10 mouse cellular contexts compared by ENCODE assay signal in the genomic region with DNA sequence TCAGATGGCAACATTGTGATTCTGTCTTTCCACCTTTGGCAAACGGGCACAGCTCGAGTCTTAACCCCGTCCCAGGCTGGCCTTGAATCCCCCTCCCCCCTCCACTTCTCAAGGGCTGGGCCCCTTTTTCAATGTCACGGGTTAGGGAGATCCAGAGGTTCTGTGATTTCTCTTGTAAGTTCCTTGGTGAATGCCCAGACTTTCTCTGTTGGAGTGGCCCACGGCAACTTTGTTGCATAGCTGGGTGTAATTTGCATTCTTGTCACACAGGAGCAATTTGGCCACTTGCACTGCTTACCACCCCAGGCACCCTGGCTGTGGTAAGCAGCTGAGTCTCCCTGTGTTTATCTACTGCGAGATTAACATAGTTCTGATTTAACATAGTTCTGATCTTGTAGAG. TPM values are rescaled to one million over a fixed set of nuclear protein-coding genes. Genes with fewer than 3 reads are reported as not detected.
DNase-seq lines count a peak whose midpoint lies in the region; ATAC-seq and TF ChIP-seq lines count a peak whose summit lies in the region.
"Had no signal": no experiment of that assay in that cellular context is flagged by ENCODE, and none has a peak within 500 bp of the region (broad histone marks: within the 10 kb centered on the region; RNA-seq: fewer than 3 reads in every experiment).

No protein-coding gene starts in this region.

- H3K9me3 ChIP-seq in hindbrain, postnatal 0 days (ENCODE audit: low read length) = no peaks in the 10 kb centered on the region
- H3K9me3 ChIP-seq in midbrain, embryonic 10.5 days (replicated peaks) = no peaks in the 10 kb centered on the region

- H3K9ac ChIP-seq in hindbrain, postnatal 0 days (replicated peaks; ENCODE audit: low read length) = no peak overlapping the region

- 9% methylated on average over 6 of the region's 6 CpGs for WGBS in hindbrain, postnatal 0 days
- WGBS in midbrain, embryonic 10.5 days = 3% methylated on average over 6 of the region's 6 CpGs

- no peaks in the 10 kb centered on the region for H3K36me3 ChIP-seq in hindbrain, postnatal 0 days (ENCODE audit: insufficient read depth, low read length)
- H3K36me3 ChIP-seq in midbrain, embryonic 10.5 days = peaks cover 26% of the 10 kb centered on the region

- H3K4me2 ChIP-seq in hindbrain, postnatal 0 days (ENCODE audit: low read depth, low read length) = peak overlapping the region; percentile 93

- no peak for ATAC-seq in hindbrain, postnatal 0 days
- ATAC-seq in CD4-positive, CD25-positive, alpha-beta regulatory T cell, adult 4 months = no peak

- H3K27me3 ChIP-seq in hindbrain, postnatal 0 days (ENCODE audit: insufficient read depth, low read length) = no peaks in the 10 kb centered on the region
- H3K27me3 ChIP-seq in midbrain, embryonic 10.5 days (ENCODE audit: low read depth, poor library complexity, severe bottlenecking) = no peaks in the 10 kb centered on the region

- H3K4me3 ChIP-seq in hindbrain, postnatal 0 days (ENCODE audit: low read length) = no peak overlapping the region; the same call in 1 of the 2 replicates
- H3K4me3 ChIP-seq in midbrain, embryonic 10.5 days = peak overlapping the region; percentile 85

- DNase-seq in adrenal gland, postnatal 14 days = peak; percentile 51
- DNase-seq in adrenal gland, postnatal 4 days (ENCODE audit: low spot score in 2 of 2) = no peak
- peak; percentile 74 for DNase-seq in R1 (ENCODE audit: low read depth, low spot score)
- peak; percentile 68 for DNase-seq in hindbrain, postnatal 0 days (ENCODE audit: low spot score)
- peak; percentile 21 for DNase-seq in midbrain, embryonic 10.5 days (ENCODE audit: low spot score)
- no peak for DNase-seq in cerebellum, postnatal 36 days
- no peak for DNase-seq in cerebellum, adult 9-10 months
- DNase-seq: right cerebral cortex, postnatal 14 days had no signal

- H3K27ac ChIP-seq in hindbrain, postnatal 0 days = peak overlapping the region; percentile 37
- H3K27ac ChIP-seq in midbrain, embryonic 10.5 days (replicated peaks) = peak overlapping the region; percentile 63

- 0 out of 2 replicates have a peak, but pooled peaks cover 13% of the 10 kb centered on the region for H3K4me1 ChIP-seq in hindbrain, postnatal 0 days (ENCODE audit: insufficient read depth, low read length)
- H3K4me1 ChIP-seq in midbrain, embryonic 10.5 days = peaks cover 36% of the 10 kb centered on the region

- no peak for TF ChIP-seq CTCF in hindbrain, postnatal 0 days (IDR thresholded peaks at IDR 0.05; ENCODE audit: low read depth)

RNA-seq across cellular contexts. Expression of a gene that starts 1.8 kb away (rescaled TPM):
- total RNA-seq in adrenal gland, postnatal 14 days (2021) = 31.0 and 42.0 TPM in 2 replicates
- total RNA-seq in adrenal gland, postnatal 4 days (2021) = 10 to 100 TPM; 45.0 to 46.8 TPM
- total RNA-seq in hindbrain, postnatal 0 days (2014; rRNA removed) = 45.6 and 50.0 TPM in 2 replicates
- 5.4 and 5.5 TPM in 2 replicates for polyA plus RNA-seq in hindbrain, postnatal 0 days (2015; fragmentation: Nextera tagmentation; extraction: Ambion mirVana)
- 10.3 and 11.8 TPM in 2 replicates for polyA plus RNA-seq in midbrain, embryonic 10.5 days (2016; fragmentation: Nextera tagmentation; extraction: Ambion mirVana)
- polyA plus RNA-seq in CD4-positive, CD25-positive, alpha-beta regulatory T cell, adult 4 months (2017; shearing (Covaris generic)) = 10 to 100 TPM; 27.6 to 35.8 TPM

RNA-seq across cellular contexts. Expression of a gene that starts 41.4 kb away (rescaled TPM):
- total RNA-seq in adrenal gland, postnatal 14 days (2021) = 1.9 and 11.6 TPM in 2 replicates
- total RNA-seq in adrenal gland, postnatal 4 days (2021) = under 1 TPM; 0.51 to 0.56 TPM
- not detected in 2 replicates for total RNA-seq in hindbrain, postnatal 0 days (2014; rRNA removed)
- polyA plus RNA-seq in hindbrain, postnatal 0 days (2015; fragmentation: Nextera tagmentation; extraction: Ambion mirVana) = 0.09 TPM in 1 of 2 replicates, not detected in the other
- not detected in 2 replicates for polyA plus RNA-seq in midbrain, embryonic 10.5 days (2016; fragmentation: Nextera tagmentation; extraction: Ambion mirVana)
- polyA plus RNA-seq in CD4-positive, CD25-positive, alpha-beta regulatory T cell, adult 4 months (2017; shearing (Covaris generic)) = 10 to 100 TPM; 38.2 to 52.0 TPM
- total RNA-seq: left cerebral cortex, postnatal 36 days had no signal

Comparison
In these comparisons a context has a peak if more than half of its experiments do, and no peak if none do; other contexts are left out.
1. DNase-seq: peak in adrenal gland, postnatal 14 days (single experiment), R1 (single experiment), hindbrain, postnatal 0 days (single experiment) and midbrain, embryonic 10.5 days (single experiment); none in adrenal gland, postnatal 4 days (0 of 2), cerebellum, postnatal 36 days (0 of 2) and cerebellum, adult 9-10 months (single experiment).